Mouse (Mus musculus): ENCODE results near the gene Agpat1. TPM values are rescaled to one million over a fixed set of nuclear protein-coding genes. Genes with fewer than 3 reads are reported as not detected.
A peak's percentile ranks its signal among the peaks of the same experiment; 100 is the strongest.

The Agpat1 gene
- polyA plus RNA-seq, 2 experiments, result 19.0 to 35.9 TPM

GRCm38 (mm10) chr17:34640778-34641601 is 36.9 kb downstream of the Agpat1 start:
- 33% methylated on average over 11 of the region's 11 CpGs for WGBS (ENCODE audit: insufficient replicate concordance)
- no peak for DNase-seq (ENCODE audit: low read depth in 3 of 3, low spot score in 3 of 3)
- Histone ChIP-seq H3K9ac (replicated peaks) (no peak overlapping the region), H3K27me3 (ENCODE audit: control insufficient read depth, insufficient read depth, low read length) (no peaks in the 10 kb centered on the region; the same call in 1 of the 2 replicates), H3K36me3 (replicated peaks; ENCODE audit: control insufficient read depth, insufficient read depth, low read depth) (no peaks in the 10 kb centered on the region), H3K9me3 (ENCODE audit: control insufficient read depth, low read length) (no peaks in the 10 kb centered on the region), H3K27ac (no peak overlapping the region), H3K4me3 (ENCODE audit: insufficient read depth in 1 of 2, low read depth in 2 of 2, low read length in 2 of 2) (no peak overlapping the region), H3K4me1 (replicated peaks; ENCODE audit: control insufficient read depth in 2 of 2, insufficient read depth in 2 of 2, low read length in 1 of 2) (peaks cover 6 to 12% of the 10 kb centered on the region in 2 experiments), H3K4me2 (ENCODE audit: low read depth) (no peak overlapping the region)
- ATAC-seq (ENCODE audit: insufficient read depth), result no peak
- TF ChIP-seq EP300 (IDR thresholded peaks at IDR 0.05; ENCODE audit: low read depth), result no peak
- no peak for TF ChIP-seq CTCF (IDR thresholded peaks at IDR 0.05; ENCODE audit: low read depth)

DNA sequence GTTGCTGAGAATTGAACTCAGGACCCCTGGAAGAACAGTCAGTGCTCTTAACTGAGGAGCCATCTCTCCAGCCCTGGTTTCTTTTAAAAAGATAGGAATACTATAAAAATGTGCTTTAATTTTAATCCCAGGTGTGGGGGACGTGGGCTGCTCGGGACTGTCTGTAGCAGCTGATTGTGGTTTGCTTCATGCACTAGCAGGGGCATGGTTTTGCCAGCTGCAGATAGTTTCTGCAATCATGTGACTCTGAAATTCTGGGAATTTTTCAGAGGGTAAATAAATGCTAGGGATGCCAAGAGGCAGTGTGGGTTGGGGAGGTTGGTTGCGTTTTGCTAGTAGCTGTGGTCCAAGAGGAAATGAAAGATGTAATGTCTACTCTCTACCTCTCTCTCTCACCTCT is 37.9 kb downstream of the Agpat1 start:
- H3K9me3 ChIP-seq (ENCODE audit: control insufficient read depth, low read length), result no peaks in the 10 kb centered on the region
- no peak for TF ChIP-seq EP300 (IDR thresholded peaks at IDR 0.05; ENCODE audit: low read depth)
- no peak for TF ChIP-seq CTCF (IDR thresholded peaks at IDR 0.05; ENCODE audit: low read depth)
- no peak overlapping the region for H3K27ac ChIP-seq
- no peaks in the 10 kb centered on the region; the same call in 1 of the 2 replicates for H3K27me3 ChIP-seq (ENCODE audit: control insufficient read depth, insufficient read depth, low read length)
- H3K36me3 ChIP-seq (replicated peaks; ENCODE audit: control insufficient read depth, insufficient read depth, low read depth), result no peaks in the 10 kb centered on the region
- no peak overlapping the region for H3K9ac ChIP-seq (replicated peaks)
- WGBS (ENCODE audit: insufficient replicate concordance), result 49% methylated on average over 3 of the region's 3 CpGs
- ATAC-seq (ENCODE audit: insufficient read depth) (no peak), DNase-seq (ENCODE audit: low read depth in 3 of 3, low spot score in 3 of 3) (no peak)
- H3K4me1 ChIP-seq (replicated peaks; ENCODE audit: control insufficient read depth in 2 of 2, insufficient read depth in 2 of 2, low read length in 1 of 2), result peaks cover 10 to 19% of the 10 kb centered on the region in 2 experiments
- H3K4me2 ChIP-seq (ENCODE audit: low read depth), result no peak overlapping the region
- no peak overlapping the region for H3K4me3 ChIP-seq (ENCODE audit: insufficient read depth in 1 of 2, low read depth in 2 of 2, low read length in 2 of 2)

- ATAC-seq (ENCODE audit: insufficient read depth), result no peak
- WGBS (ENCODE audit: insufficient replicate concordance), result 67% methylated on average over 4 of the region's 4 CpGs
- Histone ChIP-seq H3K36me3 (replicated peaks; ENCODE audit: control insufficient read depth, insufficient read depth, low read depth) (no peaks in the 10 kb centered on the region), H3K27ac (no peak overlapping the region), H3K27me3 (ENCODE audit: control insufficient read depth, insufficient read depth, low read length) (no peaks in the 10 kb centered on the region; the same call in 1 of the 2 replicates), H3K4me1 (replicated peaks; ENCODE audit: control insufficient read depth in 2 of 2, insufficient read depth in 2 of 2, low read length in 1 of 2) (peaks cover 13 to 26% of the 10 kb centered on the region in 2 experiments), H3K4me3 (ENCODE audit: insufficient read depth in 1 of 2, low read depth in 2 of 2, low read length in 2 of 2) (no peak overlapping the region), H3K9ac (replicated peaks) (no peak overlapping the region), H3K4me2 (ENCODE audit: low read depth) (no peak overlapping the region), H3K9me3 (ENCODE audit: control insufficient read depth, low read length) (no peaks in the 10 kb centered on the region)
- DNase-seq (ENCODE audit: low read depth in 3 of 3, low spot score in 3 of 3), result no peak
- TF ChIP-seq CTCF (IDR thresholded peaks at IDR 0.05; ENCODE audit: low read depth), result no peak
- no peak for TF ChIP-seq EP300 (IDR thresholded peaks at IDR 0.05; ENCODE audit: low read depth)
Observed at GRCm38 (mm10) chr17:34643379-34643778, 39.3 kb downstream of the Agpat1 start.

DNA sequence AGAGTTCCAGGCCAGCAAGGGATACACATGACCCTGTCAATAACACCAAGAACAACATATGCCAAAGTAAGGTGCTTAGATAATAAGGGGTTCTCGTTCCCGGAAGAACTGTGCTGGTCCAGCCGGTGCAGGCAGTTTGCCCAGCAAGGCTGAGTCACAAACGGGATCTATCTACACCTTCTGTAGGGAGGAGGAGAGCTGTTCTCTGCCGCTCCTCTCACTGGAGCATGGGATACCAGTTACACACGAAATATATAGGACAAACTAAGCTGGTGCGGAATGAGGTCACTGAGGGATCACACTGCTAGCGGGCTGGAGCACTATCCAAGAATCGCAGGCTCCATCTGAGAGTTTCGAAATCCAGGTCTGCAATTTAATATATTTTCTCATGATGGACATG is 39.9 kb downstream of the Agpat1 start:
- H3K9me3 ChIP-seq (ENCODE audit: control insufficient read depth, low read length), result no peaks in the 10 kb centered on the region
- TF ChIP-seq CTCF (IDR thresholded peaks at IDR 0.05; ENCODE audit: low read depth) (no peak), EP300 (IDR thresholded peaks at IDR 0.05; ENCODE audit: low read depth) (no peak)
- no peaks in the 10 kb centered on the region; the same call in 1 of the 2 replicates for H3K27me3 ChIP-seq (ENCODE audit: control insufficient read depth, insufficient read depth, low read length)
- H3K36me3 ChIP-seq (replicated peaks; ENCODE audit: control insufficient read depth, insufficient read depth, low read depth), result no peaks in the 10 kb centered on the region; the same call in 1 of the 2 replicates
- ATAC-seq (ENCODE audit: insufficient read depth) (no peak), DNase-seq (ENCODE audit: low read depth in 3 of 3, low spot score in 3 of 3) (no peak)
- no peak overlapping the region for H3K4me3 ChIP-seq (ENCODE audit: insufficient read depth in 1 of 2, low read depth in 2 of 2, low read length in 2 of 2)
- no peak overlapping the region for H3K4me2 ChIP-seq (ENCODE audit: low read depth)
- no peak overlapping the region for H3K27ac ChIP-seq
- H3K9ac ChIP-seq (replicated peaks), result no peak overlapping the region
- 64% methylated on average over 10 of the region's 10 CpGs for WGBS (ENCODE audit: insufficient replicate concordance)
- H3K4me1 ChIP-seq (replicated peaks; ENCODE audit: control insufficient read depth in 2 of 2, insufficient read depth in 2 of 2, low read length in 1 of 2), result peaks cover 13 to 26% of the 10 kb centered on the region in 2 experiments

DNA sequence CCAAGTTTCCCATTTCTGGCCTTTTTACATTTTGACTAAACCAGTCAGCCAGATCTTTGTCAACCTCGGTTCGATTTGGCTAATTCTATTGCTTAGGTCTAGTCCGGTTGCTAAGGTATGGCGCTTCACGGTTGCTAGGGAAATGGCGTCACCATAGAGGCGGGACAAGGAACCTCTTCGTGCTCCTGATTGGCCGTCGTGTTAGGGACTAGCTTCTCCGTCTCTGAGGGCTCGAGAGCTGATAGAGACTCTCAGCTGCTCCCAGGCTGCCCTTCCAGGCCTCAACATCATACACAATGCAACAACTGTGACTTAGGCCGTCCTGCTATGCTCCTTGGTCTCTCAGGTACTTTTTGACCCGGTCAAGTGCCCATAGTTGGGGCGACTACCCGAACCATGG is 40.5 kb downstream of the Agpat1 start, which contains the start of gene Fkbpl:
Gene Fkbpl, plus strand, starts transcription at position 157 of the 400 bp plus-strand sequence.
- Histone ChIP-seq H3K9ac (replicated peaks) (peak within 1 kb of the TSS; percentile 61), H3K4me1 (replicated peaks; ENCODE audit: control insufficient read depth in 2 of 2, insufficient read depth in 2 of 2, low read length in 1 of 2) (peaks cover 13 to 26% of the 10 kb centered on the region in 2 experiments), H3K36me3 (replicated peaks; ENCODE audit: control insufficient read depth, insufficient read depth, low read depth) (no peaks in the 10 kb centered on the region; the same call in 1 of the 2 replicates), H3K4me2 (ENCODE audit: low read depth) (peak within 1 kb of the TSS; percentile 72), H3K4me3 (ENCODE audit: insufficient read depth in 1 of 2, low read depth in 2 of 2, low read length in 2 of 2) (peak within 1 kb of the TSS; percentile 58 to 90), H3K27me3 (ENCODE audit: control insufficient read depth, insufficient read depth, low read length) (no peaks in the 10 kb centered on the region; the same call in 1 of the 2 replicates), H3K9me3 (ENCODE audit: control insufficient read depth, low read length) (no peaks in the 10 kb centered on the region), H3K27ac (peak within 1 kb of the TSS; percentile 57)
- DNase-seq (ENCODE audit: low read depth in 3 of 3, low spot score in 3 of 3) (peak; percentile 92 to 94 (median 93)), ATAC-seq (ENCODE audit: insufficient read depth) (peak; percentile 51)
- under 1% methylated on average over 16 of the region's 16 CpGs for WGBS (ENCODE audit: insufficient replicate concordance)
- no peak for TF ChIP-seq EP300 (IDR thresholded peaks at IDR 0.05; ENCODE audit: low read depth)
- TF ChIP-seq CTCF (IDR thresholded peaks at IDR 0.05; ENCODE audit: low read depth), result no peak
